Mouse (Mus musculus) frontal cortex, postnatal 36 days (tissue): ENCODE results near the gene Svip.

Source experiments
- DNase-seq, 2 experiments: peaks; one replicate each; pipeline ENCODE4 v3.0.0; 2022; ENCODE audit warnings: low spot score in 2 of 2

Svip gene

GRCm38 (mm10) chr7:52005511-52006295 lies at the start of gene Svip:
Gene Svip, minus strand, starts transcription at chr7:52006018.
- peak; percentile 86 to 95 for DNase-seq

DNA sequence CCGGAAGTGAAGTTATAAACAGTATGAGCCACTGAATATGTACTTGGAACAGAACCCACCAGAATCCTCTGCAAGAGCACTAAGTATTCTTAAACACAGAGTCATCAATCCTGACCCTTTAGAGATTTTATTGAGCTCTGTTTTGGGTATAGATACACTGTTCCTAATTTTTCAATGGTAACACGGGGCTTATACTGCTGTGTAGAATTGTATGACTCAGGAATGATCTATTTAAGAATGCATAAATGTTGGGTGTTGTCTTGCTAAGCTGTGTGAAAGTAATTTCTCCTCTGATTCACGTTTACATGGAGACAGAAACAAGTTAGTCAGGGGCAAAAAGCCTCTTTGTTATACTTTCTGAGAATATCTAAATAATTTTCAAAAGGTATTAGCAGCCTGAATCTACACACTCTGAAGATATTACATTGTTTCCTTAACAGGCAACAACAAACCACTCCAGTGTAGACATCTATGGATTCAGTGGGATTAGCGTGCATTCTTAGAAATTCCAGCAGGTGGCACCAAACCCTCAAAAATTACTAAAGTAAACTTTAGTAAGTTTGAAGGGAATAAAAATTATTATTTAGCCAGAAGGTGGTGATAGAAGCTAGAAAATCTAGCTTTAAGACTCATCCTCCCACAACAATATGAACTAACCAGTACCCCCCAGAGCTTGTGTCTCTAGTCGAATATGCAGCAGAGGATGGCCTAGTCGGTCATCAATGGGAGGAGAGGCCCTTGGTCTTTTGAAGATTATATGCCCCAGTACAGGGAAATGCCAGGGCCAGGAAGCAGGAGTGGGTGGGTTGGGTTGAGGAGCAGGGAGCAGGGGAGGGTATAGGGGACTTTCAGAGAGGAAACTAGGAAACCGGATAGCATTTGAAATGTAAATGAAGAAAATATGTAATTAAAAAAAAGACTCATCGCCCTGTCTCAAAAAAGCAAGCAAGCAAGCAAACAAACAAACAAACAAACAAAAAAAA lies 32.1 kb upstream of the Svip start:
- DNase-seq, result peak; percentile 21 to 70

DNA sequence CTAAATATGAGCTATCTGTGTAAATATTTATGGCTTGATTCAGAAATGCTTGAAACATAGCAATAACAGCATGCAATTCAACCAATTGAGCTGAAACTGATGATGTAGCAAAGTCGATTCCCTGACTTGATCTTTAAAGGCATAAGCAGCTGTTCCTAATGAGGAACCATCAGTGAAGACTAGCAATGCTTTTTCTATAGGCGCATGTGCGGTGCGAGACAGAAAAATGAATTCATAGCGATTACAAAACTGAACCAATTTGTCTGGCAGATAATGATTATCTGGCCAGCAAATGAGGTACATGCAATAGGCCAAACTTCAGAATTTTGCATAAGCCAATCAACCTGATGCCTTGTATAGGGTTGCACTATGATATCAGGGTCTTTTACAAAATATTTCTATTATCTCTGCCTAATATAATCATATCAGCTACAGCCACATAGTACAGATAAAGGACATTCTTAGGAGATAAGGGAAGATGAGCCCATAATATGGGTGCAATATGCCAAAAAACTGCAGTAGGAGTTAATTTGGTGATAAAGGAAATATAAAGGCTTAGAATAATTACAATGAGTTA lies 18.3 kb upstream of the Svip start:
- no peak for DNase-seq

DNA sequence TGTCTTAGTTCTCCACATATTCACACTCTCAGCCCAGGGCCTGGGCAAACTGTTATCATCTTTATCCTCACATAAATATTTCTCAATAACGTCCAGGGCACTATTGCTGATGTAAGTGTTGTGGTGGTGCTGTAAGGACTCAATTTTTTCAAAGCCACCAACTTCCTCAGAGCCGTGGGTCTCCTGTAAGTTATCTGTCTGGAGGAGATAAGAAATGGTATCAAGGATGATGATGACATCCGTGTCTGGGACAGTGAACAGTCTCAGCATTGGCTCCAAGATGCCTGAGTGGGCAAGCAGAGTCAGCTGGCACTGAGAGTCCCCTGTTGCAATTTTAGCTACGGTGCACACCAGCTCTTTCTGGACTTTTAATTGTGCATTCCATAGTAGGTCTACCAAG lies 16.2 kb upstream of the Svip start:
- no peak for DNase-seq

DNA sequence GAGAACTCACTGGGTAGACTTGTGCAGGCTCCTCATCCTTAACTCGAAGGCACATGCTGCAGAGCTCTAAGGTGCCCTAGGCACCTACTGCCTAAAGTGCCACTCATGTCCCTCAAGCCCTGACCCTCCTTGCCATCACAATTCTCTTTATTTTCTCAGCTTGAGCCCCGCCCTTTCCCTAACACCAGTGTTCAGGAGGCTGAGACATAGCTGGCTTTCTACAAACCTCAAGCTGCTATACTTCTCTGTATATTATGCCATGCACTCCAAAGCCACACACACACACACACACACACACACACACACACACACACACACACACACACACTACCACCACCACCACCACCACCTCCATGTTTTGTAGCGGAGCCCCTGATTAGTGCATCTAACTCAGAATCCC lies 9.8 kb upstream of the Svip start, which contains the start of gene 1700015G11Rik:
Gene 1700015G11Rik (minus strand): TSS at position 101 of the 400 bp plus-strand sequence.
- no peak for DNase-seq

- DNase-seq, result no peak
Observed at GRCm38 (mm10) chr7:52015180-52015579, 9.4 kb upstream of the Svip start.

DNA sequence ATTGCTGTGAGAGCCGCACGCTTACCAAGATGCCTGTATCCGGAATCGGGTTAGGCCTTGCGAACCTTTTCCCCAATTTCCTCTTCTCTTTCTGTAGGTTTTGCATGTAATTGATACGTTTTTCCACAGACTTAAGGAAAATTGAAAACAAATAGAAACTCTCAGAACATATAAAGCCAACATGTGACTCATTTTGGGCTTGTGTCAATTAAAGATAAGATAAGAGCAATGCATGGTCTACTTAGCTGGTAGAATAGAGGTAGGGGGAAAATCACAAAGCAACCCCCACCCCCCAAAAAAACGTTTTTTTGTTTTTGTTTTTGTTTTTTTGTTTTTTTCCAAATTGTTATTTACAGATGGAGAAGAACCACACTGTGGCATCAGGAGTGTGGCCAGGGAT lies 7.6 kb upstream of the Svip start:
- DNase-seq, result no peak

- no peak for DNase-seq
Observed at GRCm38 (mm10) chr7:52007138-52007537, 1.3 kb upstream of the Svip start.

DNA sequence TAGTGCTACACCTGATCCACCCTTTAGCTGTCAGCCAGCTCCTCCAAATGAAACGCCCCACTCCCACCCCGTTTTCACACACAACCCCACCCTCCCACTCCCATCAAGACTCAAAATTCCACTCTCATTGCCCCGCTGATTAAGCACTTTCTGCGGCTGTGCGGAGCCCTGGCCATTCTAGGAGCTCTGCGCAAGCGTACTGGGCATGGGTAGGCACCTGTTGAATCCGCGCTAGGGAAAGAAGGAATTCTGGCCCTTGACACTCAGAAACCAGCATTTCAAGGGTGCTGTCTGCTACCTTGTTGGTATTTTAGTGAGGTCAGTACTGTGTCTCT lies 445 bp upstream of the Svip start:
- no peak for DNase-seq

- no peak for DNase-seq
Observed at GRCm38 (mm10) chr7:51991020-51991419, 14.8 kb downstream of the Svip start.

- no peak for DNase-seq
Observed at GRCm38 (mm10) chr7:51986909-51987308, 18.9 kb downstream of the Svip start.

- DNase-seq, result peak in 1 of 2 experiments; percentile 26
Observed at GRCm38 (mm10) chr7:51985763-51986162, 20.1 kb downstream of the Svip start.

GRCm38 (mm10) chr7:51982303-51982702 lies 23.5 kb downstream of the Svip start:
- DNase-seq, result peak in 1 of 2 experiments; percentile 45

GRCm38 (mm10) chr7:51979271-51979670 lies 26.5 kb downstream of the Svip start:
- DNase-seq, result no peak

DNA sequence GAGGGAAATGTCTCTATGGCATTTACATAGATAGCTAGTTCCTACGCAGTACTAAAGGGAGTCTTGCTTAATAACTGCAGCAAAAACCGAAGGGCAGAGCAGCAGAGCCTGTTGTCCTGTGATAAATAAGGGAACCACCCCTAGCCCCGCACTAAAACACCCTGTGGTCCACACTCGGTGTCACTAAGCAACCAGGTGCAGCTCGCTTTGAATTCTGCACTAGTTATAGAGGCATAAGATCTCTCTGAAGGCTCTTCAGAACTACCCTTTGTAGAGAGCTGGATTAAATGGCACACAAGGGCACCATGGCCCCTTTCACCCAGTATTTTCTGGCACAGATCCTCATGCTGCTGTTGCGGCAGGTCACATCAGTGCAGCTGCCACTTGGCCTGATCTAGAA lies 30.6 kb downstream of the Svip start:
- no peak for DNase-seq

GRCm38 (mm10) chr7:51973526-51973925 lies 32.3 kb downstream of the Svip start:
- no peak for DNase-seq

- no peak for DNase-seq
Observed at GRCm38 (mm10) chr7:51973091-51973490, 32.7 kb downstream of the Svip start.

- DNase-seq, result peak in 1 of 2 experiments; percentile 67
Observed at GRCm38 (mm10) chr7:51972252-51972855, 33.5 kb downstream of the Svip start.

- DNase-seq, result no peak
Observed at GRCm38 (mm10) chr7:51969379-51969778, 36.4 kb downstream of the Svip start.

- no peak for DNase-seq
Observed at GRCm38 (mm10) chr7:51967581-51967980, 38.2 kb downstream of the Svip start.

DNA sequence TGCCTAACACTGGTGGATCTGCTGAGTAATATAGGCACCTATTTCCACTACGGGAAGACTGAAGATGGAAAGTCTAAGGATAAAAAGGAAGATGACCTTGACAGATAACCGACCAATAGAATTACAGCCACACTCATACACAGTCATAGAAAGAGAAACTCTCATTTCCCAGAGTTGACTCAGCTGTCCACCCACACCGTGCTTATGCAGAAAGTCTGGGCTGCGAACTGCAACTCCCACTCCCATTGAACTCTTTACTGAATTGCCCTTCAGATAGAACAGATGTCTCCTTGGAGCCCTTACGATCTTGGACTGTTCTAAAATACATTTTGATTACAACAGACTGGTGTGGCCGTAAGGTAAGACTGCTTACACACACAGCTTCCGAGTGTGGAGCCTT lies 41.1 kb downstream of the Svip start:
- peak; percentile 51 to 54 for DNase-seq
